Mouse (Mus musculus) gastrocnemius, adult 2 months (tissue): ENCODE measurements around the gene Krt87. TPM values are rescaled to one million over a fixed set of nuclear protein-coding genes. Genes with fewer than 3 reads are reported as not detected.

Experiments used
- DNase-seq: peaks from one replicate; pipeline ENCODE4 v3.0.0; 2022
- H3K27ac ChIP-seq: fragments of 200-600 bp; 2 replicates; pipeline ENCODE4 v1.8.1; 2022; ENCODE audit warnings: mild to moderate bottlenecking
- H3K4me3 ChIP-seq: fragments of 200-600 bp; 2 replicates; pipeline ENCODE4 v1.8.1; 2022; ENCODE audit warnings: mild to moderate bottlenecking, moderate library complexity
- CTCF ChIP-seq: fragments of 200-600 bp; IDR thresholded peaks from 2 replicates; pipeline ENCODE4 v1.8.1; 2022; ENCODE audit warnings: antibody characterized with exemption, mild to moderate bottlenecking, moderate library complexity
- intact Hi-C: fragments of 180-260 bp; cut with DNase I; formaldehyde crosslinking; loops from one replicate; pipeline ENCODE4 v1.15.1; 2025
- total RNA-seq, 2 experiments: library from RNA; stranded (reverse); gene quantifications; 2 replicates each; pipeline ENCODE4 v1.2.3; 2021

Krt87 gene
- total RNA-seq, 2 experiments from 2014 or later: not detected

DNA sequence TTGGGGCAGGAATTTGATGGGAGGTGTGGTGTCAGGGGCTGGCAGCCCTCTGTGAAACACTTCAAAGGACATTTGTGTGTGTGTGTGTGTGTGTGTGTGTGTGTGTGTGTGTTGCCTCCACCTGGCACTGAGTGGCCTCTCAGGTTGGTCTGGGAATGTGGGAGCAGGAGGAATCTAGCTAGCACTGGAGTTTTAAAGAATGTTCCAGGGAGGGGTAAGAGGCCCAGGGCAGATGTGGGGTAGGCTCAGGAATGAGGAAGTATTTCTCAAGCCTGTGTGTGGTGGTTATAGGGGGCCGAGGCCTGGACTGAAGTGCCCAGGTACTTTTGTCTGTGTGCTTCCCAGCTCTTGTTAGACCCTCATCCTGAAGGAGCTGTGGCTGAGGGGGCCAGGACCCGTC is 27.8 kb downstream of the Krt87 start, which contains the start of gene Krt7:
TSS of gene Krt7 (plus strand) at position 269 of the 400 bp plus-strand sequence.
- no peak for TF ChIP-seq CTCF
- Histone ChIP-seq H3K4me3 (no peak within 1 kb of the TSS), H3K27ac (no peak within 1 kb of the TSS)
- intact Hi-C loops: no loop called here
- DNase-seq: no peak

DNA sequence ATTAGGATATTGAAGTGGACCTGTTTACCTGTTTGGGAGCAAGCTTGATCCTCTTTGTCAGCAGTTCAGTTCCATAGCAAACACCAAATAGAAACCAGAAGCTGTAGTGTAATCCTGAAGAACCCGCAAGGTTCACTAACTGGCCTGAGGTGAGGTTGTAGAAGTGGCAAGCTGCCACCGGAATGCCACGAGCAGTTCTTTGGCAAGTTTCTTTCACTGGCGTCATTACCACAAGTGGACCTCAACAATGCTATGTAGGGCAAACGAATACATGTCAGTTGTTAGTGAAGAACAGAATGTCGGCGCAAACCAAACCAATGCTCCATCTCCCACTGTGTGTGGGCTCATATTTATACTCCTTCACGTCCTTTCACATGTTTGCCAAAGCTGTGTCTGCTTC is 40.3 kb downstream of the Krt87 start:
- H3K4me3 ChIP-seq: no peak overlapping the region
- TF ChIP-seq CTCF: no peak
- intact Hi-C loops: no loop called here
- no peak overlapping the region for H3K27ac ChIP-seq
- peak; percentile 22 for DNase-seq

DNA sequence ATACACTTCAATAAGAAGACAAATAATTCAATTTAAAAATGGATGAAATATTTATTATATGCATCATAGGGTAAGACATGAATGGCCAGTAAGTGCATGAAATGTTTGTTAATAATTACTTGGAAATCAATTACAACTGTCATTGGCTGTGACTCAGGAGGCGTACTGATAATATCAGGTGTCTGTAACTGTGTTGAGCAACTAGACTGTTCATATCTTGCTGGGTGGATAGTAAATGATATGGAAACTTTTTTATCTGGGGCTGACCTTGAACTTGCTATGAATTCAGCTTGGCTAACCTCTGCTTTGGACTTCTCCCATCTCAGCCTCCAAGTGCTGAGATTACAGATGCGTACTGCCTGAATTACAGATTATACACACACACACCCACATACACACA is 40.9 kb downstream of the Krt87 start:
- H3K4me3 ChIP-seq: no peak overlapping the region
- intact Hi-C loops: no loop called here
- no peak for TF ChIP-seq CTCF
- DNase-seq: no peak
- H3K27ac ChIP-seq: no peak overlapping the region

DNA sequence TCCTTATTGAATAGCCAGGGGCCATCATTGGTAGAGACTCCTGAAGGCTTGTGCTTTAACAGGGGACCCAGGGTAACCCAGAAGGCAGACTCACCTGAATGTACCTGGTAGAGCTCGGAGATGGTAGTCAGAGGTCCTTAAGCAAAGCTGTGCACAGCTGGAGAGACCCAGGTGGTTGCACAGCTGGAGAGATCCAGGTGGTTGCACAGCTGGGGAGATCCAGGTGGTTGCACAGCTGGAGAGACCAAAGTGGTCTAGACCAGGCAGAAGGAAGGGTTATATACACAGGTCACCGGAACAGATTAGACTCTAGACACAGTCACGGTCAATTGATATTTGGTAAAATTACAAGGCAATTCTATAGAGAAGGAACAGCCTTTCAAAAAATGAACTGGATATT is 41.7 kb downstream of the Krt87 start:
- no peak for TF ChIP-seq CTCF
- no peak for DNase-seq
- H3K27ac ChIP-seq: no peak overlapping the region
- no peak overlapping the region for H3K4me3 ChIP-seq
- intact Hi-C loops: no loop called here

DNA sequence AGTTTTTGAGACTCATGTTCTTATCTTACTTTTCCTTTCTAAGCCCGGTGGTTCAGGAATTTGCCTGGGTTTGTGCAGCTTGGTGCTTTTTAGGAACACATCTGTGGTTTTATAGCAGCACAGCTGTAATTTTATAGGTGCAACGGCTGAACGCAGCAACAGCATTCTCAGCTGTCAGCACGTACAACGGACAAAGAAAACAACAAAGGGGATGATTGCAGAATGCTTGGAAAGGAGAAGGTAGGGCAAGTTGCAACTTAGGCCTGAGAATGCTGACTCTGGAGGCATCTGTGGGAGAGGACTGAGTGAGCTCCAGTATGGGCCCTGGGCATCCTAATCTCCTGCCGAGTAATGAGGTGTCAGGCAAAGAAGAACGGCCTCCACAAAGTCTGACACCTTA is 42.1 kb downstream of the Krt87 start:
- DNase-seq: no peak
- no peak for TF ChIP-seq CTCF

DNA sequence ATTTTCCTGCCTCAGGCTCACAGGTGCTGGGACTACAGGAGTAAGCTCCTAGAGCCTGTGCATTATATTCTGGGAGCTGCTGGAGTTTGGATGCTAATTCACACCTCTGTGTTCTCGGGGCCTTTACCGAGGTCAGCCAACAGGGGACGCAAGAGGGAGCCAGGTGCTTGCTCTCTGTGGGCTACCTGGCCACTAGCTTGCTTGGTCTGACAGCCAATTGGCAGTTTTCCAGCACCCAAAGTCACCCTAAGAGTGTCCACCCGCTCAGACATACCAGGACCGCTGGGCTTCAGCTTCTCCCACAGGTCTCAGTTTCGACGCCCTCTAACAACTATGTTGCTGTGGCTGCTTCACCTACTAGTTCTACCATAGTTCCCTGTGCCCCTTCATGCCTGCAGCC is 43.7 kb downstream of the Krt87 start:
- peak; percentile 10 for DNase-seq
- no peak for TF ChIP-seq CTCF
- intact Hi-C loops: no loop called here
- Histone ChIP-seq H3K27ac (no peak overlapping the region), H3K4me3 (no peak overlapping the region)

More for the DNA sequence above, 42.1 kb downstream of the Krt87 start:
- H3K27ac ChIP-seq: no peak overlapping the region
- H3K4me3 ChIP-seq: no peak overlapping the region
- intact Hi-C loops: no loop called here

DNA sequence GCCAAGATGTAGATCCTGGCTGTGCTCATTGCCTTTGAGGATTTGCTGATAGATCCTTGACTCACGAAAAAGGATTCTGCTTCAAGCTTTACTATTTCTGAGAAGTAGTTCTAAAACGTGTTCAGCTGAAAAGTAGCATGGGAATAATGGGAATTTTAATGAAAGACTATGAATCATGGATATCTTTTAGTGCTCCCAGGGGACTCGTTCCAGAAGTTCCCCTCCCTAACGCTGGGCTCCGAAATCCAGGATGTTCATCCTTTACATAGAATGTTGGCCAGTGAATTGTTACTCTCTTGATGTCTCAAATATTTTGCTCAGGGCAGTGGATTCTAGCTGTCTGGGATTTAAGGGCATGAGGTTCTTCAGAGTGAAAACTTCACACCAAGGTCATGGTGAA is 46.4 kb downstream of the Krt87 start:
- intact Hi-C loops: no loop called here
- DNase-seq: no peak
- no peak for TF ChIP-seq CTCF
- H3K27ac ChIP-seq: peak overlapping the region; percentile 24; the same call in 1 of the 2 replicates
- H3K4me3 ChIP-seq: no peak overlapping the region

DNA sequence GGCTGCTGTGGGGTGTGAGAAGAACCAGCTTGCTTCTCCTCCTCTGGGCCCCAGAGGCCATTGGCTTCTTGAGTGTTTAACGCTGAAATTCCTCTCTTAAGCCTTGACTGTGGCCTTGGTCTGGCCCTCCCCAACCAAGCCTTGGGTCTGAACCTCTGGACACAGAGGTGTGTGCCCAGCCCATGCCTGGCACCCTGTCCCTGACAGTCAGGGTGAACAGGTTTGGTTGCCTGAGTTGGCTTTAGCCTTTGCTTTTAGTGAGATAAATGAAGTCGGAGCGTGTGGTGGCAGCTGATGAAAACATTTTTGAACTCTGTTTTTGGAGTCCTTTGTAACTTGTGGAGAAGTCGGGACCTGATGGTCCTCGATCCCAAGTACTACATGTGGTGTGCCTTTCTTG is 48.4 kb downstream of the Krt87 start:
- no peak for TF ChIP-seq CTCF
- DNase-seq: no peak
- intact Hi-C loops: no loop called here
- Histone ChIP-seq H3K4me3 (no peak overlapping the region), H3K27ac (no peak overlapping the region)

DNA sequence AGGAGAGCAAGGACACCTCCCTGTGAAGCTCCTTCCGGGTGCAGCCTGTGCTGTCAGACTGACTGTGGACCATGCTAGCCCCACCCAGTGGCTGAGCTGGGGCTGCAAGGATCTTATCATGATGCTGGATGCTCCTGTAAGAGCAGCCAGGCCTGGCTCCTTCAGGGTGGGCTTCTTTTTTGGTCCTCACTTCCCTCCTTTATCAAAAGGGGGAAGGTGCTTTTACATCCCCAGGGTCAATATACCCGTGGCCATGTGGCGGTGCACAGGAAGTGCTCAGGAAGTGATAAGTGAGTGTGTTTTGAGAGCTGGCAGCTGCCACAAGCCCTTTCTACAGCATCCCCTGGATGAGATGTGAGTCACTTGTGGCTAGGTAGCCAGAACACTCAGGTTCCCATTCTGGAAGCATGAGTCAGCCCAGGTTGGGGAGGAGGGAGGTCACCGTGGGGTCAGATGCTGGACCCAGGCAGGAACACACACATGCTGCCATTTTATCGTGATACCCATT is 50.5 kb downstream of the Krt87 start:
- intact Hi-C loops: no loop called here
- DNase-seq: no peak
- peak; percentile 39 for TF ChIP-seq CTCF
- Histone ChIP-seq H3K4me3 (no peak overlapping the region), H3K27ac (no peak overlapping the region)

DNA sequence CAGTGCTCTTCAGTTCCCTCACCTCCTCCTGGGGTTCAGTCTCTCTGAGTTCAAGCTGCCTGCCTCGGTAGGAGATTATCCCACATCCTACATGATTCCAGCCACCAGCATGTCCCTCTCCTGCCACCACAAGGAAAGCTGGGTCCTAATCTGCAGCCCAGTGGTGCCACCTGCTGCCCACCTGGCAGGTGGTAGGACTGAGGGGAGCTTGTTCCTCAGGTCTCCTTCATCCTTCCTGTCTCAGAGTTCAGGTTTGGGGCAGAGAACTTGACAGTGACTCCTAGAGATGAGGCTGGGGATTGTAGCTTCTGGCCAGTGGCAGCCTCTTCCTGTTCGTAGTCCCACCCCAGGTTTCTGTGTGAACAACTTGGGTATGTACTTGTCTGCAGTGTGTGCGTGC is 51.4 kb downstream of the Krt87 start:
- TF ChIP-seq CTCF: peak; percentile 59
- intact Hi-C loops: loop anchor here (2.0 kb wide), 1 partner anchor 46 kb away; no protein-coding TSS in a partner anchor
- H3K4me3 ChIP-seq: no peak overlapping the region
- no peak for DNase-seq
- H3K27ac ChIP-seq: no peak overlapping the region

DNA sequence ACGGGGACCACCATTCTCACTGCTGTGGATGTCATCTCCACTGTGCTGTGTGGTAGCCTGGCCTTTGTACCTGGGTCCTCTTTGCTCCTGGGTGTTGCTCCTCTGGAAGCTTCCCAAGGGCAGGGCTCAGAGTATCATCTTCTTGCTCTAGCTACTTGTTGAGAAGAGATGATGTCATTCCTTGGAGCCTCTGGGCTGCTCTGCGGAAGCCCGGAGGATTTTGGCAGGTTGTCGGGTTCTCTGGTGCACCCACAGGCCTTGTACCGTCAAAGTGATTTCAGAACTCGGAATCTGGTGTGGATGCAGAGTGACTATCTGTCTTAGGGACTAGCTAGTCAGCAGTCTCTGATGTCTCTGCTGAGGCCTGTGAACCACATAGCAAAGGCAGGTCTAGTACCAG is 53.5 kb downstream of the Krt87 start:
- intact Hi-C loops: no loop called here
- DNase-seq: peak; percentile 80
- peak overlapping the region; percentile 16 for H3K27ac ChIP-seq
- TF ChIP-seq CTCF: no peak
- H3K4me3 ChIP-seq: no peak overlapping the region

DNA sequence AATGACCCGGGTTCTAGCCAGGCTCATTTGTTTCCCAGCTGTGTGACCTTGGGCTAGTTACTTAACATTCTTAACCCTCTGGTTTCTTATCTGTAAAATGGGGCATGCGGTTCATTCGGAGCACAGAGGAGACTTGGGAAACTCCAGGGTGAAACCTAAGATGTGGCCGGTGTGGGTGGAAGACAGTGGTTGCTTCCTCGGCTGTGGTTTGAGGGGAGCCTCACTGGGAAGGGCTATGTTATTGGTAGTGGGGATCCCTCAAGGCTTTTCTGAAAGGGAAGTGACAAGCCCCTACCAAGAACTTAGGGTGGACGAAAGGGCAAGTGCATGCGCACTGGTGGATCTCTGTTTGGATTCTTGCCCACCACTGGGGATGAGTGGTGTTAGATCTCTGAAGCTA is 54.0 kb downstream of the Krt87 start:
- H3K4me3 ChIP-seq: no peak overlapping the region
- no peak for DNase-seq
- intact Hi-C loops: no loop called here
- no peak for TF ChIP-seq CTCF
- peak overlapping the region; percentile 16; the same call in 1 of the 2 replicates for H3K27ac ChIP-seq

DNA sequence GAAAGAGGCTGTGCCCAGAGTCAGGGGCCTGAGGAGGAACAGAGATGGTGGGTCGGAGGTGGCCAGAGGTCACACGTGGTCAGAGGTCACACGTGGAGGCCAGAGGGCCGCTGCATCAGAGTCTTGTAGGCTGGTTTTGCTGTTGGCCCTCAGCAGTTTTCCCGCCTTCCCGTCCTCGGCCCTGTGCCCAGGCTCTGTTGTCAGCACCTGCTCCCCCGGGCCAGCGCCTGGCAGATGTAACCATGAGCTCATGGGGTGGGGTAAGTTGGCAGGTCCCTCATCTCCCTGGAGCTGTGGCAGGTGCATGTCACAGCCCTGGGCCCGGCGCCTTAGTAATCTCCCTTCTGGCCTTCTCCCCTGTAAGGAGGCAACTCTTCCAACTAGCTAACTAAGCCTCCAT is 55.8 kb downstream of the Krt87 start:
- DNase-seq: peak; percentile 87
- Histone ChIP-seq H3K4me3 (no peak overlapping the region), H3K27ac (peak overlapping the region; percentile 53; the same call in 1 of the 2 replicates)
- no peak for TF ChIP-seq CTCF
- intact Hi-C loops: no loop called here

DNA sequence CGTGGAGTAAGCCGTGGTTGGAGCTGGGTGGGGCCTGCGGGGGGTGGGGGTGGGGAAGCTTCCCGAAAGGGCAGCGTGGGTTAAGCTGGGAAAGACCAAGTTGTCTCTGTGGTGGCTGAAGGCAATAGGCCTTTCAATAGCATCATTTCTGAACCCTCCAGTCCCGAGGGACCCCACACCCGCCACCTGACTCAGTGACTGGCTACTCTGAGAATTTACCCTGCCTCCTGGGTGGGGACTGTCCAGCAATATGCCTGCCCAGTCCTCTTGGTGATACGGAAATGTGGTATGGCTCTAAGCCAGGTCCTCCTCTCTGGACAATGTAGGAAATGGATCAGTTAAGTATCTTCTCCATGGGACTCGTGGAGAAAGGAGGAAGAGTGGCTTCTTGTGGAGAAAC is 56.8 kb downstream of the Krt87 start:
- DNase-seq: peak; percentile 77
- peak overlapping the region; percentile 53 for H3K27ac ChIP-seq
- intact Hi-C loops: no loop called here
- 0 out of 2 replicates have a peak overlapping the region, but pooled peaks have one; percentile 3 for H3K4me3 ChIP-seq
- no peak for TF ChIP-seq CTCF

Other genes starting within 250 kb of the Krt87 start
- gene Grasp, start 214.6 kb downstream of the Krt87 start, total RNA-seq: 1 to 10 TPM; 5.8 to 5.9 TPM
- 100 to 1,000 TPM; 143 to 146 TPM for gene Nr4a1, start 184.5 kb downstream of the Krt87 start, total RNA-seq
- gene Atg101, start 154.5 kb downstream of the Krt87 start, total RNA-seq: 10 to 100 TPM; 23.7 to 32.4 TPM
- gene 6030408B16Rik, start 145.6 kb downstream of the Krt87 start, total RNA-seq: under 1 TPM; 0.20 to 0.36 TPM
- 1 to 10 TPM; 1.6 to 2.5 TPM for gene Krt80, start 68.6 kb downstream of the Krt87 start, total RNA-seq
- not detected for gene Krt7, start 27.8 kb downstream of the Krt87 start, total RNA-seq
- gene Krt88, start 8.9 kb upstream of the Krt87 start, total RNA-seq: not detected
- not detected for gene Krt81, start 24.9 kb upstream of the Krt87 start, total RNA-seq
- not detected for gene Krt86, start 34.7 kb upstream of the Krt87 start, total RNA-seq
- not detected for gene Krt83, start 52.7 kb upstream of the Krt87 start, total RNA-seq
- gene Gm49425, start 78.5 kb upstream of the Krt87 start, total RNA-seq: not detected
- not detected for gene Krt84, start 94.0 kb upstream of the Krt87 start, total RNA-seq
- gene Krt82, start 111.9 kb upstream of the Krt87 start, total RNA-seq: not detected
- gene Krt90, start 124.1 kb upstream of the Krt87 start, total RNA-seq: not detected
- not detected for gene Krt75, start 135.1 kb upstream of the Krt87 start, total RNA-seq
- not detected for gene Gm5414, start 189.4 kb upstream of the Krt87 start, total RNA-seq
- not detected for gene Gm5478, start 208.6 kb upstream of the Krt87 start, total RNA-seq
- gene Krt6b, start 241.5 kb upstream of the Krt87 start, total RNA-seq: not detected